Mouse (Mus musculus): ENCODE results near the gene Gjb5.

Gene Gjb5

DNA sequence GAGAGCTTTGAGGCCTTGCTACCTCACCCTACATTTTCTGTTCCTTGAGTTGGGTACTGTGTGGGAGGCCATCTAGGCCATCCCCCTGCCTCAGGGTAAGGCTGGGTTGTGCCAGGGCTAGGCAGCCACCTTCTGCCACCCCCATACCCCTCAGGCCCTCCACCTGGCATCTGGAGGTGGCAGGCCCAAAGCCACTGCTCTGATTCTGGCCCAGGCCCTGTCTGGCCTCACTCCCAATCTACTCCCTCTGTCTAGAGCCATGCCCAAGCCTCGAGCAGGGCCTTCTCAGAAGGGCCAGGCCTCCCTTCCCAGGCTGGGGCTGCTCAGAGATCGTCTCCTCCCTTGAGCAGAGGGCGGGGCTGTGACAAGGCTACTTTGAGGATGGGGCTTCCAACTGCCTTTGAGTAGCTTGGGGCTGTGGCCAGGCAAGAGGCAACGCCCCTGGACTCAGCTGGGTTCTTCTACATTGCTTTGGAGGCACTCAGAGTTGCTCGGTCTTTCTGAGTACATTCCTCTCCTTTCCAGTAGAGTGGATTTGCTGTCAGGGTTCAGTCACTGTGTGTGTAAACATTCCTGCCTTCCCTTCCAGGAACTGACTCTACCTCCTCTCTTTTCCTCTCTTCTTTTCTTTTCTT, 23.0 kb downstream of the Gjb5 start:
- no peaks in the 10 kb centered on the region for H3K9me3 ChIP-seq (ENCODE audit: low read length)
- peaks cover 4% of the 10 kb centered on the region for H3K36me3 ChIP-seq (ENCODE audit: insufficient read depth, low read length)
- H3K4me3 ChIP-seq (replicated peaks; ENCODE audit: low read length), result peak overlapping the region; percentile 23; the same call in 1 of the 2 replicates
- H3K27me3 ChIP-seq (ENCODE audit: insufficient read depth, low read length), result peaks cover 4% of the 10 kb centered on the region; the same call in 1 of the 2 replicates
- TF ChIP-seq POU5F1 (IDR thresholded peaks at IDR 0.05; ENCODE audit: borderline replicate concordance, low read length) (no peak), CTCF (conservative IDR thresholded peaks at IDR 0.05; ENCODE audit: low read length) (no peak), NANOG (IDR thresholded peaks at IDR 0.05; ENCODE audit: borderline replicate concordance, low read length) (no peak)
- H3K4me1 ChIP-seq (replicated peaks; ENCODE audit: low read depth, low read length), result peaks cover 94% of the 10 kb centered on the region

GRCm38 (mm10) chr4:127331171-127331570, 26.8 kb downstream of the Gjb5 start:
- TF ChIP-seq POU5F1 (IDR thresholded peaks at IDR 0.05; ENCODE audit: borderline replicate concordance, low read length), result no peak
- no peak for TF ChIP-seq NANOG (IDR thresholded peaks at IDR 0.05; ENCODE audit: borderline replicate concordance, low read length)
- TF ChIP-seq CTCF (conservative IDR thresholded peaks at IDR 0.05; ENCODE audit: low read length), result no peak
- Histone ChIP-seq H3K36me3 (ENCODE audit: insufficient read depth, low read length) (peaks cover 22% of the 10 kb centered on the region), H3K9me3 (ENCODE audit: low read length) (no peaks in the 10 kb centered on the region), H3K4me3 (replicated peaks; ENCODE audit: low read length) (peak overlapping the region; percentile 86), H3K27me3 (ENCODE audit: insufficient read depth, low read length) (peaks cover 4% of the 10 kb centered on the region; the same call in 1 of the 2 replicates), H3K4me1 (replicated peaks; ENCODE audit: low read depth, low read length) (peaks cover 94% of the 10 kb centered on the region)

GRCm38 (mm10) chr4:127330181-127331100, 27.5 kb downstream of the Gjb5 start, which contains the start of gene Gjb3:
TSS of gene Gjb3 (minus strand) at chr4:127330844.
- Histone ChIP-seq H3K9me3 (ENCODE audit: low read length) (no peaks in the 10 kb centered on the region), H3K36me3 (ENCODE audit: insufficient read depth, low read length) (peaks cover 30% of the 10 kb centered on the region), H3K4me3 (replicated peaks; ENCODE audit: low read length) (peak within 1 kb of the TSS; percentile 86), H3K4me1 (replicated peaks; ENCODE audit: low read depth, low read length) (peaks cover 94% of the 10 kb centered on the region), H3K27me3 (ENCODE audit: insufficient read depth, low read length) (peaks cover 4% of the 10 kb centered on the region; the same call in 1 of the 2 replicates)
- TF ChIP-seq CTCF (conservative IDR thresholded peaks at IDR 0.05; ENCODE audit: low read length) (no peak), POU5F1 (IDR thresholded peaks at IDR 0.05; ENCODE audit: borderline replicate concordance, low read length) (no peak), NANOG (IDR thresholded peaks at IDR 0.05; ENCODE audit: borderline replicate concordance, low read length) (no peak)

- Histone ChIP-seq H3K4me1 (replicated peaks; ENCODE audit: low read depth, low read length) (peaks cover 93% of the 10 kb centered on the region), H3K9me3 (ENCODE audit: low read length) (no peaks in the 10 kb centered on the region), H3K27me3 (ENCODE audit: insufficient read depth, low read length) (peaks cover 4% of the 10 kb centered on the region; the same call in 1 of the 2 replicates), H3K4me3 (replicated peaks; ENCODE audit: low read length) (peak overlapping the region; percentile 86), H3K36me3 (ENCODE audit: insufficient read depth, low read length) (peaks cover 35% of the 10 kb centered on the region)
- TF ChIP-seq NANOG (IDR thresholded peaks at IDR 0.05; ENCODE audit: borderline replicate concordance, low read length) (no peak), CTCF (conservative IDR thresholded peaks at IDR 0.05; ENCODE audit: low read length) (no peak), POU5F1 (IDR thresholded peaks at IDR 0.05; ENCODE audit: borderline replicate concordance, low read length) (no peak)
Measured at GRCm38 (mm10) chr4:127329751-127330150, 28.2 kb downstream of the Gjb5 start.

DNA sequence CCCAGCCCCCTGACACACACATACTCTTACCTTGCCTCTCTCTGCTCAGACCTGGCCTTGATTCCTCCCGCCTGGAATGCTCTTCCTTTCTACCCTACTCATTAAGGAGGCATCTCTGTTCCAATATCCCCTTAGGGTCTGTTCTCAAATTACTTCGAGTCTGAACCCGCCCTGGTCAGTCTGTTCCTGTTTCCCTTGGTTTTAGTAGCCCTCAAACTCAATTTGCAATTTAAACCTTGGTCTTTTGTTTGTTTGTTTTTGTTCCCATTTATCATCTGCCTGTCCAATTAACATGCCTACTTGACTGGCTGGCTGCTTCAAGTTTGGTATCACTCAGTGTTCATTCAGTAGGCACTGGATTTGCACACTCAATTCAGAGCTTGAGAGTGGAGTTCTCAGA, 28.9 kb downstream of the Gjb5 start:
- Histone ChIP-seq H3K9me3 (ENCODE audit: low read length) (no peaks in the 10 kb centered on the region), H3K36me3 (ENCODE audit: insufficient read depth, low read length) (peaks cover 42% of the 10 kb centered on the region), H3K4me1 (replicated peaks; ENCODE audit: low read depth, low read length) (peaks cover 92% of the 10 kb centered on the region), H3K27me3 (ENCODE audit: insufficient read depth, low read length) (peaks cover 4% of the 10 kb centered on the region; the same call in 1 of the 2 replicates), H3K4me3 (replicated peaks; ENCODE audit: low read length) (peak overlapping the region; percentile 86)
- peak; percentile 48; the same call in 1 of the 2 replicates for TF ChIP-seq NANOG (IDR thresholded peaks at IDR 0.05; ENCODE audit: borderline replicate concordance, low read length)
- no peak for TF ChIP-seq CTCF (conservative IDR thresholded peaks at IDR 0.05; ENCODE audit: low read length)

- peaks cover 93% of the 10 kb centered on the region for H3K4me1 ChIP-seq (replicated peaks; ENCODE audit: low read depth, low read length)
- TF ChIP-seq NANOG (IDR thresholded peaks at IDR 0.05; ENCODE audit: borderline replicate concordance, low read length) (no peak), POU5F1 (IDR thresholded peaks at IDR 0.05; ENCODE audit: borderline replicate concordance, low read length) (no peak), CTCF (conservative IDR thresholded peaks at IDR 0.05; ENCODE audit: low read length) (no peak)
- H3K36me3 ChIP-seq (ENCODE audit: insufficient read depth, low read length), result peaks cover 45% of the 10 kb centered on the region
- peak overlapping the region; percentile 86 for H3K4me3 ChIP-seq (replicated peaks; ENCODE audit: low read length)
- H3K9me3 ChIP-seq (ENCODE audit: low read length), result no peaks in the 10 kb centered on the region
- peaks cover 4% of the 10 kb centered on the region; the same call in 1 of the 2 replicates for H3K27me3 ChIP-seq (ENCODE audit: insufficient read depth, low read length)
Measured at GRCm38 (mm10) chr4:127328378-127328777, 29.6 kb downstream of the Gjb5 start.

- Histone ChIP-seq H3K9me3 (ENCODE audit: low read length) (no peaks in the 10 kb centered on the region), H3K4me1 (replicated peaks; ENCODE audit: low read depth, low read length) (peaks cover 92% of the 10 kb centered on the region), H3K36me3 (ENCODE audit: insufficient read depth, low read length) (peaks cover 51% of the 10 kb centered on the region), H3K27me3 (ENCODE audit: insufficient read depth, low read length) (peaks cover 4% of the 10 kb centered on the region; the same call in 1 of the 2 replicates), H3K4me3 (replicated peaks; ENCODE audit: low read length) (peak overlapping the region; percentile 86)
- TF ChIP-seq POU5F1 (IDR thresholded peaks at IDR 0.05; ENCODE audit: borderline replicate concordance, low read length) (no peak), NANOG (IDR thresholded peaks at IDR 0.05; ENCODE audit: borderline replicate concordance, low read length) (no peak), CTCF (conservative IDR thresholded peaks at IDR 0.05; ENCODE audit: low read length) (no peak)
Measured at GRCm38 (mm10) chr4:127327749-127328148, 30.2 kb downstream of the Gjb5 start.

GRCm38 (mm10) chr4:127327258-127327657, 30.7 kb downstream of the Gjb5 start:
- Histone ChIP-seq H3K36me3 (ENCODE audit: insufficient read depth, low read length) (peaks cover 52% of the 10 kb centered on the region), H3K4me1 (replicated peaks; ENCODE audit: low read depth, low read length) (peaks cover 89% of the 10 kb centered on the region), H3K9me3 (ENCODE audit: low read length) (no peaks in the 10 kb centered on the region), H3K27me3 (ENCODE audit: insufficient read depth, low read length) (peaks cover 4% of the 10 kb centered on the region; the same call in 1 of the 2 replicates), H3K4me3 (replicated peaks; ENCODE audit: low read length) (peak overlapping the region; percentile 86)
- TF ChIP-seq CTCF (conservative IDR thresholded peaks at IDR 0.05; ENCODE audit: low read length) (no peak), POU5F1 (IDR thresholded peaks at IDR 0.05; ENCODE audit: borderline replicate concordance, low read length) (no peak), NANOG (IDR thresholded peaks at IDR 0.05; ENCODE audit: borderline replicate concordance, low read length) (no peak)
